Mouse (Mus musculus) embryonic facial prominence, embryonic 13.5 days (tissue): ENCODE data around the gene Pias3. TPM values are rescaled to one million over a fixed set of nuclear protein-coding genes. Genes with fewer than 3 reads are reported as not detected.
"Not testable (repeated sequence)": the region's sequence is repeated elsewhere in the genome, so short reads cannot be mapped to it uniquely, and the experiment has no call there.

Experiments
- ATAC-seq: fragments of 200-750 bp; cut with Nextera tagmentation; 2 replicates; pipeline ENCODE4 v1.8.0; 2017; ENCODE audit warnings: low read depth; ENCODE audit not compliant: insufficient number of reproducible peaks, insufficient read depth, low FRiP score, low TSS enrichment
- H3K27ac ChIP-seq: fragments of 300-500 bp; sonication (generic); 2 replicates; pipeline ENCODE4 v1.5.1; 2015; ENCODE audit warnings: moderate library complexity, mild to moderate bottlenecking, inconsistent platforms
- H3K27me3 ChIP-seq: fragments of 300-500 bp; sonication (generic); 2 replicates; pipeline ENCODE4 v1.6.1; 2015; ENCODE audit warnings: mild to moderate bottlenecking, inconsistent platforms
- H3K36me3 ChIP-seq: fragments of 300-500 bp; sonication (generic); 2 replicates; pipeline ENCODE4 v1.6.1; 2015; ENCODE audit warnings: mild to moderate bottlenecking, inconsistent platforms
- H3K4me1 ChIP-seq: fragments of 300-500 bp; sonication (generic); 2 replicates; pipeline ENCODE4 v1.6.1; 2015; ENCODE audit warnings: inconsistent platforms
- H3K4me2 ChIP-seq: fragments of 300-500 bp; sonication (generic); 2 replicates; pipeline ENCODE4 v1.6.1; 2015; ENCODE audit warnings: moderate library complexity, mild to moderate bottlenecking, inconsistent platforms
- H3K4me3 ChIP-seq: fragments of 300-500 bp; sonication (generic); 2 replicates; pipeline ENCODE4 v1.5.1; 2015; ENCODE audit warnings: mild to moderate bottlenecking, inconsistent platforms
- H3K9ac ChIP-seq: fragments of 300-500 bp; sonication (generic); 2 replicates; pipeline ENCODE4 v1.6.1; 2015; ENCODE audit warnings: mild to moderate bottlenecking, inconsistent platforms
- H3K9me3 ChIP-seq: fragments of 300-500 bp; sonication (generic); 2 replicates; pipeline ENCODE4 v1.6.1; 2016; ENCODE audit warnings: inconsistent platforms
- WGBS: fragments of 180-500 bp; shearing (Covaris S2); methylation state at CpG from one replicate; pipeline ENCODE4 v1.1.7; 2015; ENCODE audit warnings: mixed read lengths; 5-methylcytosine and 5-hydroxymethylcytosine counted together
- polyA plus RNA-seq: library from polyadenylated mRNA; unstranded; fragments of >200 nt; fragmentation: Nextera tagmentation; extraction: Ambion mirVana; gene quantifications from 2 replicates; pipeline ENCODE4 v1.2.1, GENCODE M21; 2015

The Pias3 gene
- polyA plus RNA-seq = 71.5 and 75.2 TPM in 2 replicates

- peak within 1 kb of the TSS; percentile 87 for H3K9ac ChIP-seq
- H3K27me3 ChIP-seq = no peaks in the 10 kb centered on the region
- H3K4me3 ChIP-seq = peak within 1 kb of the TSS; percentile 86
- peaks cover 23% of the 10 kb centered on the region for H3K36me3 ChIP-seq
- ATAC-seq = peak; percentile 75
- H3K4me1 ChIP-seq = peaks cover 25% of the 10 kb centered on the region
- no peaks in the 10 kb centered on the region for H3K9me3 ChIP-seq
- peak within 1 kb of the TSS; percentile 95 for H3K27ac ChIP-seq
- peak within 1 kb of the TSS; percentile 76 for H3K4me2 ChIP-seq
- under 1% methylated on average over 35 of the region's 35 CpGs for WGBS
Observed at GRCm38 (mm10) chr3:96696198-96696765, at the start of gene Pias3. Gene Pias3 (plus strand): TSS chr3:96696384.

DNA sequence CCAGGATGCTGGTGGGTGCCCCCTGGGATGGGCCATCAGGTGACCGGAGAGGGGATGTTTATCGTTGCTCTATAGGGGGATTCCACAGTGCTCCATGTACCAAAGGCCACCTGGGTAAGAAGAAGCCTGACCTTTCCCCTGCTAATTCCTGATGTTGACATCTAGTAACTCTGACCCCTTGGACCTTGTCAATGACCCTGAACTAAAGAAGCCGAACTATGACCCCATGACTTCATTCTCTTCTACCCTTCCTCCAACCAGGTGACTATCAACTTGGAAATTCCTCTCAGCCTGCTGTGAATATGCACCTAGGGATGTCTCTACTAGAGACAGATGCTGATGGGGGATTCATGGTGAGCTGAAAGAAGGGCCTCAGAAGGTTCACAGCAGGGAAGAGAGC, 48.8 kb upstream of the Pias3 start:
- H3K9ac ChIP-seq = no peak overlapping the region
- ATAC-seq = no peak
- H3K36me3 ChIP-seq = peaks cover 31% of the 10 kb centered on the region
- H3K4me3 ChIP-seq = no peak overlapping the region
- no peaks in the 10 kb centered on the region for H3K27me3 ChIP-seq
- H3K4me1 ChIP-seq = no peaks in the 10 kb centered on the region
- WGBS = 88% methylated on average over 3 of the region's 3 CpGs
- no peaks in the 10 kb centered on the region for H3K9me3 ChIP-seq
- no peak overlapping the region for H3K4me2 ChIP-seq
- no peak overlapping the region for H3K27ac ChIP-seq

GRCm38 (mm10) chr3:96660901-96661300, 35.3 kb upstream of the Pias3 start:
- 85% methylated on average over 2 of the region's 2 CpGs for WGBS
- Histone ChIP-seq H3K4me2 (no peak overlapping the region), H3K27me3 (no peaks in the 10 kb centered on the region), H3K36me3 (peaks cover 14% of the 10 kb centered on the region), H3K4me3 (no peak overlapping the region), H3K9me3 (no peaks in the 10 kb centered on the region), H3K4me1 (peaks cover 18% of the 10 kb centered on the region), H3K27ac (no peak overlapping the region), H3K9ac (no peak overlapping the region)
- ATAC-seq = no peak

GRCm38 (mm10) chr3:96662731-96663316, 33.4 kb upstream of the Pias3 start:
- H3K36me3 ChIP-seq = peaks cover 2% of the 10 kb centered on the region; the same call in 1 of the 2 replicates
- peak overlapping the region; percentile 83 for H3K27ac ChIP-seq
- H3K4me3 ChIP-seq = peak overlapping the region; percentile 33; the same call in 1 of the 2 replicates
- WGBS = 47% methylated on average over 8 of the region's 8 CpGs
- H3K4me2 ChIP-seq = peak overlapping the region; percentile 58
- ATAC-seq = no peak
- H3K27me3 ChIP-seq = no peaks in the 10 kb centered on the region
- H3K9me3 ChIP-seq = no peaks in the 10 kb centered on the region
- peak overlapping the region; percentile 61; the same call in 1 of the 2 replicates for H3K9ac ChIP-seq
- H3K4me1 ChIP-seq = peaks cover 18% of the 10 kb centered on the region

DNA sequence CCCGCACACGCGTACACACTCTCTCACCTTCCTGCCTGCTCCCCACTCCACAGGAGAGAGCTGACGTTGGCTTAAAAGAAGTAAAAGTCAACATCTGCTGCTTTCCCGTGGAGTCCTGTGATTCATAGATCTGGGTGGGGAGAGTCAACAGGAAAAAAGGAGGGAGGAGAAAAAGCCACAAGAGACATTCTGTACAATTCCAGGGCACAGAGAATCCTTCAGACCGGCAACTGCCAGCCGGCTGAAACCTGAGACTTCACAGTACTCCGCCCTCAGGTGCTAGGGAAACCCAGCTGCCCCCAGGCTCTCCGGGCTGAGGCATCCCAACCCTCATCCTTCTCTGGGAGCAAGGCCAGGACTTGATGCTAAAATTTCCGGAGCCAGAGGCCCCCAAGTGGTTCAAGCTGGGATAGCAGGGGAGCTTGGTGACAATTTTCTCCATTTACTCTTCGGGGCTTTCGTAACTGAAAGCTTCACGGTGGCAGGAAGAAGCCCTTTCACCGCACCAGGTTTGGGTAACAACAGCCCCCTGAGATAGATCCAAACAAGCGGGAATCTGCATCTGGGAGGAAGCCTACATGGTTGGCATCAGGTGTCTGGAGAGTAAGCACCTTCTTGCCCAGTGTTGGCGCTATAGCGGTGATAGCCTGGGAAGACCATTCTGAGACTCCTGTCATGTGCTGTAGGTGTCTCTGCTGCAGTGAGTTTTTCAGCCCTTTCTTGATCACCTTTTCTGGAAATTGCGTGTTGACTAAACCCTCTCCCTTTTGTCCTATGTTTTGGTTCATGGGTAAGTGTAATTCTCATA, 32.5 kb upstream of the Pias3 start:
- Histone ChIP-seq H3K4me3 (peak overlapping the region; percentile 33), H3K9ac (peak overlapping the region; percentile 61), H3K36me3 (no peaks in the 10 kb centered on the region), H3K4me1 (peaks cover 18% of the 10 kb centered on the region), H3K4me2 (peak overlapping the region; percentile 58), H3K27ac (peak overlapping the region; percentile 83), H3K9me3 (no peaks in the 10 kb centered on the region), H3K27me3 (no peaks in the 10 kb centered on the region)
- WGBS = 6% methylated on average over 18 of the region's 18 CpGs
- peak; percentile 88 for ATAC-seq

DNA sequence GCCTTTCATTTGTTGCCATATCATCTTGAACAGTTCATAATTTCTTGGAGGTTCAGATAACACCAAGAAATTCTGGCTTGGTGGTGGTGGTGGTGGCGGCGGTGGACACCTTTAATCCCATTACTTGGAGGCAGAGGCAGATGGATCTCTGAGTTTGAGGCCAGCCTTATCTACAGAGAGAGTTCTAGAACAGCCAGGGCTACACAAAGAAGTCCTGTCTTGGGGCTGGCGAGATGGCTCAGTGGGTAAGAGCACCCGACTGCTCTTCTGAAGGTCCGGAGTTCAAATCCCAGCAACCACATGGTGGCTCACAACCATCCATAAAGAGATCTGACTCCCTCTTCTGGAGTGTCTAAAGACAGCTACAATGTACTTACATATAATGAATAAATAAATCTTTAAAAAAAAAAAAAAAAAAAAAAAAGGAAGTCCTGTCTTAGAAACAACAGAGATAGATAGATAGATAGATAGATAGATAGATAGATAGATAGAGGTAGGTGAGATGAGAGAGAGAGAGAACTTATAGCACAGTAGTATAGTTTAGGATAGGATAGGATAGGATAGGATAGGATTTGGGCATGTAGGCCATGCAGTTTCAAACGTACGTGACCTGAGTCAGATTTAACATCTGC, 30.3 kb upstream of the Pias3 start:
- H3K27ac ChIP-seq, H3K4me2 ChIP-seq, H3K4me3 ChIP-seq, H3K9me3 ChIP-seq, H3K36me3 ChIP-seq, ATAC-seq, H3K27me3 ChIP-seq, H3K9ac ChIP-seq: not testable (repeated sequence)
- H3K4me1 ChIP-seq = peaks cover 23% of the 10 kb centered on the region
- 88% methylated on average over 7 of the region's 7 CpGs for WGBS

GRCm38 (mm10) chr3:96666916-96667315, 29.3 kb upstream of the Pias3 start:
- 97% methylated on average over 5 of the region's 5 CpGs for WGBS
- no peaks in the 10 kb centered on the region for H3K36me3 ChIP-seq
- ATAC-seq = no peak
- H3K4me3 ChIP-seq = no peak overlapping the region
- no peaks in the 10 kb centered on the region for H3K9me3 ChIP-seq
- no peak overlapping the region for H3K27ac ChIP-seq
- peaks cover 23% of the 10 kb centered on the region for H3K4me1 ChIP-seq
- H3K4me2 ChIP-seq = no peak overlapping the region
- no peaks in the 10 kb centered on the region for H3K27me3 ChIP-seq
- H3K9ac ChIP-seq = no peak overlapping the region

DNA sequence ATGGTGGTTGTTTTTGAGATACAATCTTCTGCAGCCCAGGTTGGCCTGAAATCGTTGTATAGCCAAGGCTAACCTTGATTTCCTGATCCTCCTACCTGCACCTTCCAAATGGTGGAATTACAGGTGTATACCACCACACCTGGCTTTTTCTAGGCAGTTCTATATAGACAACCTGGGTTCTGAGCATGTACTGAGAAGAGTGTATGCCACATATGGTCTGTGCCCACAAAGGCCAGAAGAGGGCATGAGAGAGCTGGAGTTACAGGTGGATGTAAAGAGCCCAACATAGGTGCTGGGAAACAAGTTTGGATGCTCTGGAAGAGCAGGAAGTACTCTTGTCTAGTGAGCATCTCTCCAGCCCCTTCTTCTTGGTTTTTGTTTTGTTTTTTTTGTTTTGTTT, 28.9 kb upstream of the Pias3 start:
- Histone ChIP-seq H3K4me3 (no peak overlapping the region), H3K27ac (no peak overlapping the region), H3K36me3 (no peaks in the 10 kb centered on the region), H3K9ac (no peak overlapping the region), H3K9me3 (no peaks in the 10 kb centered on the region), H3K27me3 (no peaks in the 10 kb centered on the region), H3K4me2 (no peak overlapping the region), H3K4me1 (peaks cover 23% of the 10 kb centered on the region)
- ATAC-seq = no peak
- WGBS = 53% methylated on average over 1 of the region's 1 CpGs

DNA sequence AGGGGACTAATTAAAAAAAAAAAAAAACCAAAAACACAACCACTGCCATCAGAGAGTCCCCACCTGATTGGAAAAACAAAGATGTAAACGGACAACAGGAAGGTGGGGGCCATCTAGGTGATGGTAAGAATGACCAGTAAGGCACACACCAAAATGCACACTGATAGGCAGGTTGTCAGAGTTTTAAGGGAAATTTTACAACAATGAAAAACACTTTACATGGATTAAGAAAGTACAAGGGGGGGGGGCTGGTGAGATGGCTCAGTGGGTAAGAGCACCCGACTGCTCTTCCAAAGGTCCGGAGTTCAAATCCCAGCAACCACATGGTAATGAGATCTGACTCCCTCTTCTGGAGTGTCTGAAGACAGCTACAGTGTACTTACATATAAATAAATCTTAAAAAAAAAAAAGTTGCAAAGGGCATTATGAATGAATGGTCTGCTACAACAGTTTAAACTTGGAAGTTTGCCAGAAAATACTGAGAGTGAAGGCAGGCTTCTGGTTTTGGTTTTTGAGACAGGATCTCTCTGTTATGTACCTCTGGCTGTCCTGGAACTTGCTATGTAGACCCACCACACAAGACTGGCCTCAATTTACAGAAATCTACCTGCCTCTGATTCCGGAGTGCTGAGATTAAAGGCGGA, 27.6 kb upstream of the Pias3 start:
- no peak overlapping the region for H3K4me3 ChIP-seq
- no peak for ATAC-seq
- H3K27ac ChIP-seq = no peak overlapping the region
- no peak overlapping the region for H3K9ac ChIP-seq
- H3K36me3 ChIP-seq = no peaks in the 10 kb centered on the region
- no peak overlapping the region for H3K4me2 ChIP-seq
- 95% methylated on average over 5 of the region's 5 CpGs for WGBS
- no peaks in the 10 kb centered on the region for H3K27me3 ChIP-seq
- no peaks in the 10 kb centered on the region for H3K9me3 ChIP-seq
- H3K4me1 ChIP-seq = peaks cover 13% of the 10 kb centered on the region

- 5% methylated on average over 35 of the region's 35 CpGs for WGBS
- Histone ChIP-seq H3K27ac (no peak within 1 kb of the TSS), H3K4me2 (peak within 1 kb of the TSS; percentile 79), H3K9me3 (no peaks in the 10 kb centered on the region), H3K9ac (peak within 1 kb of the TSS; percentile 46; the same call in 1 of the 2 replicates), H3K27me3 (no peaks in the 10 kb centered on the region), H3K4me3 (peak within 1 kb of the TSS; percentile 47), H3K36me3 (no peaks in the 10 kb centered on the region), H3K4me1 (peaks cover 13% of the 10 kb centered on the region)
- peak; percentile 93 for ATAC-seq
Observed at GRCm38 (mm10) chr3:96669727-96670468, 26.3 kb upstream of the Pias3 start, which contains the start of gene Ankrd35. Gene Ankrd35 (plus strand): TSS chr3:96670131.
